Mouse (Mus musculus) lung, adult 2 months (tissue): ENCODE data around the gene Il6ra.
"Not testable (repeated sequence)": the region's sequence is repeated elsewhere in the genome, so short reads cannot be mapped to it uniquely, and the experiment has no call there.

Experiments used
- CTCF ChIP-seq: fragments of 200-500 bp; IDR thresholded peaks from 2 replicates; pipeline ENCODE4 v1.5.1; 2011; ENCODE audit warnings: mild to moderate bottlenecking, low read length, control low read depth; ENCODE audit not compliant: insufficient read depth
- POLR2A ChIP-seq: fragments of 200-500 bp; IDR thresholded peaks from 2 replicates; pipeline ENCODE4 v1.6.1; 2011; ENCODE audit warnings: low read depth, mild to moderate bottlenecking, control low read depth, low read length, borderline replicate concordance; ENCODE audit errors: extremely low read depth

- TF ChIP-seq POLR2A, CTCF: not testable (repeated sequence)
Measured at GRCm38 (mm10) chr3:89863276-89863675, 49.7 kb downstream of the Il6ra start.
